Mouse (Mus musculus): Measurements from ENCODE around the gene Cdon.

DNA sequence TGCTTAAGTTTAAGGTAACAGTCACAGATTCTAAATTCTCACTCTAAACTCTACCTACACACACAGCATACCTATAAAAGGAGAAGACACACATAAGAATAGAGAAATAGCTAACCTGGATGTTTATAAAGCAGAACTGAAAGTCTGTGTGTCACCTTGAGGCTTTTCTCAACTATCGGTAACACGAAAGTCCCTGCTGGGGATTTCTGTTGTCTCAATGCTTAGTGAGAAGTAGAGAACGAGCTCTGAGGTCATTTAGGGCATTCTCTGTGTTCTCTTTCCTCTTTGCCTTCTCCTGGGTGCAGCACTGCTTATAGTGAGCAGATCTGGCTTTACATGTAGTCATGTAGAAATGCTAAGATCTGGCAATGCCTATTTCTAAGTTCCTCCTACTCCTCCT, 63.0 kb downstream of the Cdon start:
- TF ChIP-seq EP300 (IDR thresholded peaks at IDR 0.05; ENCODE audit: insufficient read depth, low read depth, low read length) (no peak), POLR2A (IDR thresholded peaks at IDR 0.05; ENCODE audit: insufficient read depth, low read length) (no peak)

Data from ES-Bruce4 (cell line).